Mouse (Mus musculus) midbrain, embryonic 10.5 days (tissue): ENCODE data around the gene Hao1. TPM values are rescaled to one million over a fixed set of nuclear protein-coding genes. Genes with fewer than 3 reads are reported as not detected.

ENCODE experiments used
- DNase-seq: peaks from one replicate; pipeline ENCODE4 v3.0.0-alpha.2; 2017; ENCODE audit warnings: low spot score
- H3K27ac ChIP-seq: fragments of 300-500 bp; sonication (generic); replicated peaks from 2 replicates; pipeline ENCODE4 v1.5.1; 2016; ENCODE audit warnings: mild to moderate bottlenecking
- H3K27me3 ChIP-seq: fragments of 300-500 bp; sonication (generic); 2 replicates; pipeline ENCODE4 v1.6.1; 2016; ENCODE audit warnings: low read depth, mild to moderate bottlenecking; ENCODE audit not compliant: poor library complexity, severe bottlenecking
- H3K36me3 ChIP-seq: fragments of 300-500 bp; sonication (generic); 2 replicates; pipeline ENCODE4 v1.6.1; 2016; ENCODE audit warnings: mild to moderate bottlenecking, moderate library complexity
- H3K4me1 ChIP-seq: fragments of 300-500 bp; sonication (generic); 2 replicates; pipeline ENCODE4 v1.6.1; 2016
- H3K4me3 ChIP-seq: fragments of 300-500 bp; sonication (generic); 2 replicates; pipeline ENCODE4 v1.5.1; 2016; ENCODE audit warnings: mild to moderate bottlenecking, moderate library complexity
- H3K9me3 ChIP-seq: fragments of 300-500 bp; sonication (generic); replicated peaks from 2 replicates; pipeline ENCODE4 v1.6.1; 2016; ENCODE audit warnings: mild to moderate bottlenecking
- WGBS: fragments of 180-500 bp; shearing (Covaris S2); methylation state at CpG from one replicate; pipeline ENCODE4 v1.1.7; 2016; 5-methylcytosine and 5-hydroxymethylcytosine counted together
- polyA plus RNA-seq: library from polyadenylated mRNA; unstranded; fragments of >200 nt; fragmentation: Nextera tagmentation; extraction: Ambion mirVana; gene quantifications from 2 replicates; pipeline ENCODE4 v1.2.1, GENCODE M21; 2016

Gene Hao1
- not detected in 2 replicates for polyA plus RNA-seq

DNA sequence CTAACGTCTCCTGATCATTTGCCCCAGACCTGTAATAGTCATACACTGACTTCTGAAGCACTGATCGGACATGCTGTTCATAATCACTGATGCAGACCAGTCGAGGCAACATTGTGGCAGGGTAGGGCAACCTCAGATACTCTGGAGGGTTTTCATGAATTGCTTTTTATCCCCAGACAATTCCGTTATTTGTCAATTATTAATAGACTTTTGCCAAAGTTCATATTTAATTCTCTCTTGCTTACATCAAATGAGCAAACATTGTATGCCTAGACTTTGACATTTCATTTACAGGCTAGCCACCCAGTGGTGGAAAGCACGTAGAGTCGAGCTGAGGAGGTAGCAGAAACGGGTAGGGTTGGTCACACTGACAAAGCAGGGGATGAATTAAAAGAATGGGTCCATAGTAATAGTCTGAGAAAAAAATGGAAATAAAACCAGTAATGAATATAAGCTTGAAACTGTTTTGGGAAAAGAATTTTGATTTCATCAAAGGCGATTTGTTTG is at the start of gene Hao1:
Gene Hao1 (minus strand): TSS at position 148 of the 507 bp plus-strand sequence.
- Histone ChIP-seq H3K4me1 (no peaks in the 10 kb centered on the region), H3K27ac (no peak within 1 kb of the TSS), H3K27me3 (no peaks in the 10 kb centered on the region), H3K9me3 (no peaks in the 10 kb centered on the region), H3K4me3 (no peak within 1 kb of the TSS), H3K36me3 (no peaks in the 10 kb centered on the region)
- 88% methylated on average over 8 of the region's 8 CpGs for WGBS
- no peak for DNase-seq

DNA sequence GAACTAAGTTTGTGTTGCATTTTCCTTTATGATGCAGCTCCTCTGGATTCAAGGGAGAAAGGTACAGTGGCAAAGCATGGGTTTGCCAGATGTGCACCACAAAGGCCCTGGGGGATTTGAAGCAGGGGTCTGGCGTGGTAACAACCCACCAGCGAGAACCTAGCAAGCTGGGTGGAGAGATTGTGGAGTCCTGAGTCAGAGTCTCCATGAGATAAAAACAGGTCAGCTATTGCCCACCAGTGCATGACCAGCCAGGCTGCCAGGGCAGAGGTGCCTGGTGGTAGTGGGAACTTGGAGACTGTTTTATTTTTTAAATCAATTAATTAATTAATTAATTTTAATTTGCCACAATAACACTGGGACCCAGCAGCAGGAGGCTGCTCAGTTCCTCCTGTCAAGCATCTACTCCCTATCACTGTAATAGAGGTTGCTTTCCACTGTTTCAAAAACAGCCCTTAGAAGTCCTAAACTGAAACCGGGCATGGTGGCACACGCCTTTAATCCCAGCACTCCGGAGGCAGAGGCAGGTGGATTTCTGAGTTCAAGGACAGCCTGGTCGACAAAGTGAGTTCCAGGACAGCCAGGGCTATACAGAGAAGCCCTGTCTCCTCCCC is 37.0 kb upstream of the Hao1 start:
- no peak overlapping the region for H3K4me3 ChIP-seq
- no peaks in the 10 kb centered on the region for H3K27me3 ChIP-seq
- H3K4me1 ChIP-seq, result 0 out of 2 replicates have a peak, but pooled peaks cover 3% of the 10 kb centered on the region
- peaks cover 3% of the 10 kb centered on the region; the same call in 1 of the 2 replicates for H3K9me3 ChIP-seq
- WGBS, result 93% methylated on average over 6 of the region's 6 CpGs
- H3K36me3 ChIP-seq, result 0 out of 2 replicates have a peak, but pooled peaks cover 9% of the 10 kb centered on the region
- DNase-seq, result no peak
- H3K27ac ChIP-seq, result no peak overlapping the region

DNA sequence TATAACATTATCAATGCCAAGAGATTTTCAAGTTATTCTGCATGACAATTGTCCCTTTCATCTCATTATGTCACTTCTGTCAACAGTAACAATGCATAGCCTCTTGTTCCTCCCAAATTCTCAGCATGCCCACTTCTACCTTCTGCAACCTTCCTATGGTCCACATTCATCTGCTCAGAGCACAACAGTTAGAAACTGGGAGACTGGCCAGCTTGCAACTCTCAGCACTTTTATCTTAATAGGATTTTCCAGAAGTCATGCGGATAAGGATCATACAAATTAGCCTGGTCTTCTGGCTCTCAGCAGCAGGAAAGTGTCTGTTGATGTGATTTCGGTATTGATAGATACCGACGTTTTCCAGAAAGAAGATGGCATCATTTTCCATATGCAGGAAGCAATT is 31.1 kb upstream of the Hao1 start:
- H3K4me1 ChIP-seq, result peaks cover 31% of the 10 kb centered on the region
- peak; percentile 19 for DNase-seq
- H3K36me3 ChIP-seq, result 0 out of 2 replicates have a peak, but pooled peaks cover 1% of the 10 kb centered on the region
- H3K27me3 ChIP-seq, result peaks cover 3% of the 10 kb centered on the region; the same call in 1 of the 2 replicates
- WGBS, result 56% methylated on average over 4 of the region's 4 CpGs
- no peak overlapping the region for H3K27ac ChIP-seq
- H3K4me3 ChIP-seq, result no peak overlapping the region
- H3K9me3 ChIP-seq, result peaks cover 2% of the 10 kb centered on the region; the same call in 1 of the 2 replicates

DNA sequence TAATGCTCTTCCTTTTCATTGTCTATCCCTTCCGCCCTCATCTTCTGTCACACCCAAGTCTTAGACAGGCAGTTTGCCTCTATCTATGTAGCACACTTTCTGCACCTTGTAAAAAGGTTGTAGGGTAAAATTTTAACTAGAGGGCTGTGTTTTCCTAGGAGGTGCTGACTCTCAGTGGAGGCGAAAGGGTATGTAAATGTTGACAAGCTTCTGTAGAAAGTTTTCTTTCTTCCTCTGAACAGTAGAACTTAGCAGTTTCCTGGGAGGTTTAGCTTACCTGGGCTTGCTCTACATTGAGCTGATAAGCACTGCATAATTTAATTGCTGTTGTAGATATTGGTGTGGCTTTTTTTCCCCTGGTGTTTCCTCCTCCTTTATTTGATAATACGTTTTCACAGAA is 5.3 kb upstream of the Hao1 start:
- DNase-seq, result no peak
- peaks cover 14% of the 10 kb centered on the region for H3K9me3 ChIP-seq
- 93% methylated on average over 3 of the region's 3 CpGs for WGBS

DNA sequence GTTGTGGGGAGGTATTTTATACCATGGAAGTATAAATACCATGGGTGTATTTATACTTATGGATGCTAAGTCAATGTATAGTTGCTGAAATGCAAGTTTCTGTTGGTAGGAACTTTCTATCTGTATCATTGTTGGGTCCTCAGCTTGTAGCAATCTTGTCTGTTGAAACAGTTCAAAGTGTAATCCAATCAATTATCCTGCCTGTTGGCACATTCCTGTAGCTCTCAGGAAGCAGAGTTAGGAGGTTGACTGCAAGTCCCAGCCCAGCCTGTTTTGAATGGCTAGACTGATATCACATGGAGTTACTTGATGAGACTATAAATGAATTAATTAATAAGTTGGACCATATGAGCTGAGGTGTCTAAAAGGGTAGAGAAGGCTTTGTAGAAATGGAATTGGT is 1.8 kb downstream of the Hao1 start:
- Histone ChIP-seq H3K4me1 (peaks cover under 1% of the 10 kb centered on the region; the same call in 1 of the 2 replicates), H3K36me3 (no peaks in the 10 kb centered on the region), H3K4me3 (no peak overlapping the region), H3K27me3 (no peaks in the 10 kb centered on the region), H3K9me3 (no peaks in the 10 kb centered on the region), H3K27ac (no peak overlapping the region)
- DNase-seq, result no peak

More for the DNA sequence above, 5.3 kb upstream of the Hao1 start:
- no peaks in the 10 kb centered on the region for H3K27me3 ChIP-seq
- H3K4me3 ChIP-seq, result no peak overlapping the region
- no peaks in the 10 kb centered on the region for H3K4me1 ChIP-seq
- no peak overlapping the region for H3K27ac ChIP-seq
- H3K36me3 ChIP-seq, result no peaks in the 10 kb centered on the region

DNA sequence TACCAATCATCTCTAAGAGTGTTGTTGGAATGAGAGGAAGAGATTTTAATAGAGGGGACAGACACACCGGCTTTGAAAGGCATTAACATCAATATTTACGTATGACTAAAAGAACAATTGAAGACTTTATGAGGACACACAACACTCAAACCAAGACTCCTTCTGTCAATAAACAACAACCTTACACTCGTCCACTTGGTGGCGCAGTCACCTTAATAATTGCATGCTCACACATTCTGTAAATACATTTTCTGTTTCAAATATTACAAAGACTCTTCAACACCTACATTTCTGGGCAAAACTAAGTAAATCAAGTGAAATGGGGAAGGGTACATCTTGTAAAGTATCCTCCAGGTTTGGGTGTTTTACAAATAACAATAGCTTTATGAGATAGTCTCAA is 4.4 kb downstream of the Hao1 start:
- Histone ChIP-seq H3K36me3 (no peaks in the 10 kb centered on the region), H3K27me3 (no peaks in the 10 kb centered on the region), H3K9me3 (no peaks in the 10 kb centered on the region), H3K4me3 (no peak overlapping the region), H3K27ac (no peak overlapping the region), H3K4me1 (peaks cover 7% of the 10 kb centered on the region; the same call in 1 of the 2 replicates)
- DNase-seq, result peak; percentile 17
- WGBS, result 31% methylated on average over 4 of the region's 4 CpGs

DNA sequence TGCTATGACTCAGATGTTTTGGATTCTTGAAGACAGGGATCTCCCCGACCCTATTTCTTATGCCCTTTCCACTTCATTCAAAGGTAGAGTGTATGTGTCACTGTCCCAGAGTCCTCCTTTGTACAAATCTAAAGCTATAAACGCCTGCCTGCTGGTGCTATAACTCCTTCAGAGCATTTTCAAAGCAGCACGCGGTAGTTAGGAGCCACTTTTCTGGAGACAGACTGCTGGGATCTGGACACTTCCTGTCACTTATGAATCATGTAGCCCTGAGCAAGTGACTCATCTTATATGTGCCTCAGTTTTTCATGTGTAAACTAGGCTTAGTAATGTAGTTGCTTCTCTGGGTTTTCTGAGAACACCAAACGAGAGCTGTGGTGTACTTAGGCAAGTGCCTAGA is 9.1 kb downstream of the Hao1 start:
- no peak overlapping the region for H3K27ac ChIP-seq
- no peaks in the 10 kb centered on the region for H3K9me3 ChIP-seq
- H3K36me3 ChIP-seq, result no peaks in the 10 kb centered on the region
- WGBS, result 85% methylated on average over 5 of the region's 5 CpGs
- H3K4me1 ChIP-seq, result peaks cover 7% of the 10 kb centered on the region; the same call in 1 of the 2 replicates
- no peak for DNase-seq
- H3K27me3 ChIP-seq, result no peaks in the 10 kb centered on the region
- H3K4me3 ChIP-seq, result no peak overlapping the region

DNA sequence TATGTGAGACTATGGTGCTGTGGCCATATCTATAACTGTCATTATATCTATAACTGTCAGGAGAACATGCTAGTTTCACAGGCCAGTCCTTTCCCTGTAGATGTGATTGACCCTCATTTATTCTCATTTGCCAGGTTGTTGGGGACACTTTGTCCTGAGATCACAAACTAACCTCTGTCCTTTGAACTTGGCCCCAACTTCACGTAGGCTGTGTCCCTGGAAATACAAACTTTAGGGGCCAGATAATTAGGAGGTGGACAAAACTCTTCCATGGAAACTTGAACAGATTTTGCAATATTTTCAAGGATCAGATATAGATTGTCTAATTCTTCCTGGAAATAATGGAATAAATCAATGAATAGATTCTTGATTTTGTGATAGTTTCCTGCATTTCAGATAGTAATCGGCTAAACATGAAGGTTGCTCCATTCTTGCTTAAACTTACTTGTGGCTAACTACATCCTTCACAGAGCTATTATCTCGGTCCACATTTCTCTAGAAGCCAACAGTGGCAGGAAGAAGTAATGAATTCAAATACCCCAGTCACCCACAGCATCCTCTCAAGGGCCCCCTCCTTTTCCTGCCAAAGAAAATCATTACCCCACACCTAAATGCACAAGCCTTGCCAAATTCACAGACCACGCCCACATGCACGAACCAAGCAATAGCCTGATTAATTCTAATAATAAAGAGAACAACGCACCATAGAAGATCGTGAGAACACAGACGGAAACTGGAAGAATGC is 9.7 kb downstream of the Hao1 start:
- Histone ChIP-seq H3K27ac (no peak overlapping the region), H3K9me3 (no peaks in the 10 kb centered on the region), H3K27me3 (no peaks in the 10 kb centered on the region), H3K4me3 (no peak overlapping the region), H3K36me3 (no peaks in the 10 kb centered on the region), H3K4me1 (peaks cover 7% of the 10 kb centered on the region; the same call in 1 of the 2 replicates)
- WGBS, result 91% methylated on average over 8 of the region's 8 CpGs
- DNase-seq, result no peak

DNA sequence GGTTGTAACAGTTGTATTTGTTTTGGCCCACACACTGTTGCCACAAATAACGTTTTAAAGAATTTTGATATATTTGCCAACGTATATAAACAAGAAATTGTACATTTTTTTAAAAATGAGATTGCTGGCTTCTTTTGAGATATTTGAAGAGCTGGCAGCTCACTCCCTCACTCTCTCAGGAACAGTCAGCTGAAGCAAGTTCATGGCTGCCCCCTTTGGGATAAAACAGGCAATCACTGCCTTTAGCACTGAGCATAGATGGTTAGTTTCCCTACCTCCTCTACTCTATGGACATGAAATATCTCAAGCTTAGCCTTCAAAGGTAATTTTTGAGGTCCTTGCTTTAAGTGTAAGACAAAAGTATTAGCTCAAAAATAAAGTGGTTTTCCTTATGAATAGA is 10.7 kb downstream of the Hao1 start:
- no peak for DNase-seq
- no peaks in the 10 kb centered on the region for H3K27me3 ChIP-seq
- no peak overlapping the region for H3K4me3 ChIP-seq
- peaks cover 7% of the 10 kb centered on the region; the same call in 1 of the 2 replicates for H3K4me1 ChIP-seq
- H3K36me3 ChIP-seq, result no peaks in the 10 kb centered on the region
- no peaks in the 10 kb centered on the region for H3K9me3 ChIP-seq
- H3K27ac ChIP-seq, result no peak overlapping the region
- WGBS, result 74% methylated on average over 2 of the region's 2 CpGs

DNA sequence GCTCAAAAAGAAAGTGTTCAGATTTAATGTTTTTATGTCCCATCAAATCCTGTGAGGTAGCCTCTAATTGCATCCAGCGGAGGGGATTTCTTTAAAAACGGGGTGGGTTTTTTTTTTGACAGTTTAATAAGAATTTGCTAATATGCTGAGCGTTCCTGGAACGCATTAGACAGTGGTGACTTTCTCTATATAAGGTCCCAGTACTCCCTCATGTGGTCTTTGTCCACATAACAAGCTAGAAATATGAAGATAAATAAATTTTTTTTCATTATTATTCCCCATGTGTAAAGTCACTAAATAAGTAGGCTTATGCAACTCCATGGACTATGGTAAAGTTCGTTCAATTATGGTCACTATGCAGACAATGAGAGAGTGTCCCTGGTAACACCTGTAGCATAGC is 13.1 kb downstream of the Hao1 start:
- H3K27me3 ChIP-seq, result no peaks in the 10 kb centered on the region
- no peak overlapping the region for H3K27ac ChIP-seq
- H3K4me3 ChIP-seq, result no peak overlapping the region
- no peaks in the 10 kb centered on the region for H3K4me1 ChIP-seq
- WGBS, result 87% methylated on average over 5 of the region's 5 CpGs
- DNase-seq, result no peak
- no peaks in the 10 kb centered on the region for H3K9me3 ChIP-seq
- no peaks in the 10 kb centered on the region for H3K36me3 ChIP-seq

DNA sequence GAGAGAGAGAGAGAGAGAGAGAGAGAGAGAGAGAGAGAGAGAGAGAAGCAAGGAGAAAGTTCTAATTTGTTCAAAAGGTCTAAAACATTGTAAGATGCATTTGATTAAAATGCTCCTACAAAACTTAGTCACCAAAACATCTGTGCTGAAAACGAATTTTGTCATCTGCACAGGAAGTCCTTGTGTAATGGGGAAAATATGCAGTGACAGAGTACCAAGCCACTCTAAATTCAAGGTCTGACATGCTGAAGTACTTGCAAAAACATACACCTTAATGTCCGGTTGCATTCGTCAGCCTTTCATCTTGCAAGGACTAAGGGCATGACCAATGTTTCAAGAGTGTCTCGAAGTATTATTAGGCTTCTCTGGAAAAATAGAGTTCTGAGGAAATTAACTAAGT is 15.7 kb downstream of the Hao1 start:
- 86% methylated on average over 4 of the region's 4 CpGs for WGBS
- H3K9me3 ChIP-seq, result no peaks in the 10 kb centered on the region
- no peaks in the 10 kb centered on the region for H3K36me3 ChIP-seq
- no peak for DNase-seq
- H3K27ac ChIP-seq, result no peak overlapping the region
- H3K4me1 ChIP-seq, result peaks cover 4% of the 10 kb centered on the region
- no peak overlapping the region for H3K4me3 ChIP-seq
- H3K27me3 ChIP-seq, result no peaks in the 10 kb centered on the region

DNA sequence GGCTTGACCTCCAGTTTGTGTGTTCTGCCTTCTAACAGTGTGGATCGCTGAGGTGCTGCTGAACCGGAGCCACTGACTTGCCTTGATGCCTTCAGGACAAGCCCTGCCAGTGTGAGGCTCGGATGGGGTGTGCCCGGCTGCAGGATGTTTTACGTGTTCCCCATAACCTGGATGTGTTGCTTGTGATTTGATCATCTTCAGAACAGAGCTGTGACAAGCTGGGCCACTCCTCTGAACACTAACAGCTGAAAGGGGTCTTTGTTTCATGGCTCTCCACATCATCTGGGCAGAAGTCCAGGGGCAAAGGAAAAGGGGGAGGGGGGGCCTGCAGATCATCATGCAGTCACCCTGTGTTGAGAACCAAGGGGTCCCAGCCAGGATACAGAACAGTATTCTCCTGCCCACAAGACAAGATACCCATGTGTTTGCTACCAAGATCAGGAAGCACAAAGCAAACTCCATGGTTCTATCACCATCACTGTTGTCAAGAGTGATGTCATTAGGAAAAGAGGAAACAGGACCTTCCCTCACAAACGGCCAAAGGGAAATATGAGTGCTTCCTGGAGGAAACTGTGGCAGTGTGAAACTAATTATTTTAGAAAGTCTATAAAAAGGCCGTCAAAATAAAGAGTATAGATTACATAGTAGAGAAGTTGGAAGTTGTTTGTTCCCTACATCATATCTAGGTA is 25.9 kb downstream of the Hao1 start:
- no peak for DNase-seq
- no peaks in the 10 kb centered on the region for H3K27me3 ChIP-seq
- no peak overlapping the region for H3K27ac ChIP-seq
- H3K4me1 ChIP-seq, result no peaks in the 10 kb centered on the region
- WGBS, result 86% methylated on average over 7 of the region's 7 CpGs
- H3K4me3 ChIP-seq, result no peak overlapping the region
- no peaks in the 10 kb centered on the region for H3K9me3 ChIP-seq
- no peaks in the 10 kb centered on the region for H3K36me3 ChIP-seq
